Mouse (Mus musculus) urinary bladder, postnatal 36 days (tissue): ENCODE data around the gene Olfr1387.
"Not testable (repeated sequence)": the region's sequence is repeated elsewhere in the genome, so short reads cannot be mapped to it uniquely, and the experiment has no call there.

Experiments
- DNase-seq, 2 experiments: peaks; one replicate each; pipeline ENCODE4 v3.0.0; 2022; ENCODE audit warnings: low spot score in 2 of 2, mixed read lengths in 1 of 2

Gene Olfr1387

DNA sequence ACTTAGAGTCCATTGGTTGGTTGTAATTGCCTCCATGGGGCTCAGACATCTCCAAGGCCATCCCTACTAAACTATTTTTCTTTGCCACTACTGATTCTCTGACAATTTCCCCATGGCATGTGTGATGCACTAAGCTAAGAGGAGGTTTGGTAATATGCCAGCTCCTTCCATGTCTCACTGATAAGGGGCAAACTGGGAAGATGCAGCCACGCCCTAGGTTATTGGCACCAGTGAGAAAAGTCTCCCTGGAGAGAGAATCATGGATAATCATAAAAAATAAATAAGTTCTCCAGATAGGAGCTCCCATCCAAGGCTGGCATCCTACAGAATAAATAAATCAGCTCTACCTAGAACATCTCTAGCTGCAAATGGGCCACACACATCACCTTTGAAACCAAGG, at the start of gene Olfr1387:
Gene Olfr1387, plus strand, starts transcription at position 301 of the 400 bp plus-strand sequence.
- no peak for DNase-seq

DNA sequence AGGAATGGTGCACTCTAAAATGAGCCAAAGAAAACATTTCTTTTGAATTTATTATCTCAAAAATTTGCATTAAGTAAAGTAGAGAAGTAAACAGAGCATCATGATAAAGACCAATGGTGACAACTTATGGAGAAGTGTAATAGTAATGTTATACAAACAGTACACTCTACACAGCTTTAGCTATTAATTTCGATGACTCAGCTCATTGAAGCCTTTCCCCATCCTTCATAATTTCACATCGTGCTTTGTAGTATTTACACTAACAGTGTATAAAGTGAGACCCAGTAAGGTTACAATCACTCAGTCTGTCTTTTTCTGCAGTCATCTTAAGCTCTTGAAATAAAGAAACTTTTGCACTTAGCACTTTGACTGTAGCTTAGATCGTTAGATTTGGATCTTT, 48.4 kb upstream of the Olfr1387 start:
- DNase-seq, result no peak

DNA sequence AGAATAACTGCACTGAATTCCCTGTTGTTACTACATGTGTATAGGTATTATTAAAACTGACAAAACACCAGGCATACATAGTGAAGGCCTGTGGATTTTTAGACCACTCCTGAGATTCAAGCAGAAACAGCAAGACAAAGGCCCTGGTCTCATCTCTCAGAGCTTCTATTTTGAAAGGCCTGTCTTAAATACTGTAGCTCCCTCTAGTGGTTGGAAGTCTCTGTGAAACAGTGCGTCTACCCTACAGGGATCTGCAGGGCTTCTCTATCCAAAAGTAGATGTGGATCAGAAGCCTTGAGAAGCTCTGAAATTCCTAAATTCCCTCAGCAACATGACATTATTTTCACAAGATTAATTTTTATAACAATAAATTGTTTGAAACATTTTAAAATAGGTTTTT, 44.6 kb upstream of the Olfr1387 start:
- DNase-seq, result no peak

DNA sequence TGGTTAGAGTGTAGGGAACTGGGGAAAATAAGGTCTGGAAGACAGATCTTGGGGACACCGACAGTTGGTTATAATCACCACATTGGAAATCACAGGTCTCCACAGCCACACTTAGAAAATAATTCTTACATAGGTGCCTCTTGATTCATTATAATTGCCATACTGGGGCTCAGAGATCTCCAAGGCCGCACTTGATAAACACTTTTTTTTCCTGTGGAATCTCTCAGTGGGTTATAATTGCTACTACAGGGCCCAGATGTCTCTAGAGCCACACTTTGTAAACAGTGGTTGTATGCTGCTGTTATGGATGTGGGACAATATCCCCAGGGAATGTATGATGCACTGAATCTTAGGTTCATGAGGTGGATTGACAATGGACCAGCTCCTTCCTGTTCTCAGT, 32.4 kb upstream of the Olfr1387 start, which contains the start of gene Olfr1389:
Gene Olfr1389, plus strand, starts transcription at position 301 of the 400 bp plus-strand sequence.
- DNase-seq, result no peak

DNA sequence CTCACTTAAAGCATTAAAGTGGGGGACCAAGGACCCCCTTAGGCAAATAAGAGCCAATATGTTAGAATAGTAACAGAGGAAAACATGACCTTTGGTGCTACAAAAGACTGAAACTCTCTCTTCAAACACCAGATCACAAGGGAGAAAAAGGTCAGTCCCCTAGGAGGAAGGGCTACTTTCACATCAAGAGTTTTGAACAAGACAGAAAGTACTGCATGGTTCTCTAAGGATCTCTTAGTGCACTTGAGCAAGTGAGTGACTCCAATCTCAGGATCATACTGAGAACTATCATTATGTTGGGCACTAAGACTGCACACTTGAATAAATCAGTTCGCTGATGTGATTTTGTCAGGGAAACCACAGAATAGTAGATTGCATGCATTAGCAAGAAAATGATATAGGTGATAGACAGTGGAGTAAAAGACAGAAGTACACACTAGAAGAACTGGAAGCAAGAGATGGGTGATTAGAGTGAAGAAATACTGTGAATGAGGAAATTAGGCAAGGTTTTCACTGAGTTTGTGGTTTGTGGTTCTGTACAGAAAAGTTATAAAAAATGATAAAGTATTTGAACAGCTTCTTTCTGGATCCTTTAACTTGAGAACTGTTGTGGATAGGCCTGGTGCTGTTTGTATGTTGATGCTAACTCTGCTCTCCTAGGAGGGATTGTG, 29.8 kb upstream of the Olfr1387 start:
- no peak for DNase-seq

GRCm38 (mm10) chr11:49429641-49430040, 25.5 kb upstream of the Olfr1387 start:
- no peak for DNase-seq

DNA sequence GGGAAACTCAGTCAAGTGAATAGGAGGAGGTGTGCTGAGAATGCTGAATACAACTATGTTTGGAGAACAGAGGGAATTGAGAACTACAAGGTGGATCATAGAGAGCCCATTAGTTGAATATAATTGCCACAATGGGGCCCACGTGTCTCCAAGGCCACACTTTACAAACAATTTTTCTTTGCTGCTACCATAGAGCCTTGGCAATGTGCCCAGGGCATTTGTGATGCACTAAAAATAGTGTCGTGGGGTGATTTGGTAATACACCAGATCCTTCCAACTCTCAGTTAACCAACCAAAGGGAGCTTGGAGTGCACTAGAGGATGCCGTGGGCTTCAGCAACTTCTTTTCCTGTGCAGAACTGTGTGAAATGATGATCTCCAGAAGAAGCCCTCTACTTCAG, 18.7 kb upstream of the Olfr1387 start, which contains the start of gene Olfr1388:
Gene Olfr1388, plus strand, starts transcription at position 214 of the 400 bp plus-strand sequence.
- no peak for DNase-seq

DNA sequence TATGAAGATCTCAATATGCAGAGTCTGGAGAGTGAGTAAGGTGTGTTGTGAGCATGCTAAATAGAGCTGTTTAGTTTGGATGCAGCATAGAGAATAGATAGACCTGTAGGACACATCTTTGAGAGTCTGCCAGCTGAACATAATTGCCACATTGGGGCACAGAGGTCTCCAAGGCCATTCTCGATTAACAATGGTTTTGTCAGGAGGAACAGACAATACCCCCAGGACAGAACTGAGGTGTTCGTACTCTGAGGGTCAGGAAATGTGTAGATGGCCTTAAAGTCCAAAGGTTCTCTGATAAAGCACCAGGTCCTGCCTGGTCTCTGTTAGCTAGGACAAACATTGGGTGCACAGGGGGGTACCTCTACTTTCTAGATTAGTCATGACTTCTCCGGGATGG, 9.6 kb downstream of the Olfr1387 start, which contains the start of gene Olfr1386:
Gene Olfr1386, plus strand, starts transcription at position 301 of the 400 bp plus-strand sequence.
- not testable (repeated sequence) for DNase-seq

- DNase-seq, result no peak
Observed at GRCm38 (mm10) chr11:49485973-49486372, 30.8 kb downstream of the Olfr1387 start.

DNA sequence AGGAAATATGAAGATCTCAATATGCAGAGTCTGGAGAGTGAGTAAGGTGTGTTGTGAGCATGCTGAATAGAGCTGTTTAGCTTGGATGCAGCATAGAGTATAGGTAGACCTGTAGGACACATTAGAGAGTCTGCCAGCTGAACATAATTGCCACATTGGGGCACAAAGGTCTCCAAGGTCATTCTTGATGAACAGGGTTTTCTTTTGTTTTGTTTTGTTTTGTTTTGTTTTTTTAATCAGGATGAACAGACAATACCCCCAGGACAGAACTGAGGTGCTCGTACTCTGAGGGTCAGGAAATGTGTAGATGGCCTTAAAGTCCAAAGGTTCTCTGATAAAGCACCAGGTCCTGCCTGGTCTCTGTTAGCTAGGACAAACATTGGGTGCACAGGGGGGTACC, 33.6 kb downstream of the Olfr1387 start, which contains the start of gene Olfr1385:
Gene Olfr1385, plus strand, starts transcription at position 301 of the 400 bp plus-strand sequence.
- not testable (repeated sequence) for DNase-seq
